In genomic region chr3:51075219-51075920, GRCm38 (mm10) we compare ENCODE assay signal across 9 mouse cellular contexts.
DNase-seq lines count a peak whose midpoint lies in the region; ATAC-seq and TF ChIP-seq lines count a peak whose summit lies in the region.
"Had no signal": no experiment of that assay in that cellular context is flagged by ENCODE, and none has a peak within 500 bp of the region (broad histone marks: within the 10 kb centered on the region; RNA-seq: fewer than 3 reads in every experiment).

No protein-coding gene starts in this region.

- no peaks in the 10 kb centered on the region for H3K27me3 ChIP-seq in hindbrain, embryonic 16.5 days (replicated peaks; ENCODE audit: control insufficient read depth, insufficient read depth, low read length)
- no peaks in the 10 kb centered on the region for H3K27me3 ChIP-seq in hindbrain, embryonic 13.5 days
- H3K27me3 ChIP-seq in Patski = no peaks in the 10 kb centered on the region
- H3K27me3 ChIP-seq in forebrain, embryonic 16.5 days (replicated peaks; ENCODE audit: control insufficient read depth, insufficient read depth, low read length) = no peaks in the 10 kb centered on the region

- peak; percentile 58 for TF ChIP-seq CTCF in Patski (IDR thresholded peaks at IDR 0.05)

- H3K9me3 ChIP-seq in hindbrain, embryonic 16.5 days (ENCODE audit: control insufficient read depth, low read length) = no peaks in the 10 kb centered on the region
- no peaks in the 10 kb centered on the region for H3K9me3 ChIP-seq in hindbrain, embryonic 13.5 days
- H3K9me3 ChIP-seq in forebrain, embryonic 16.5 days (ENCODE audit: control insufficient read depth, low read length) = no peaks in the 10 kb centered on the region

- WGBS in hindbrain, embryonic 16.5 days = 61% methylated on average over 10 of the region's 10 CpGs
- 71% methylated on average over 10 of the region's 10 CpGs for WGBS in hindbrain, embryonic 13.5 days
- WGBS in forebrain, embryonic 16.5 days = 50% methylated on average over 10 of the region's 10 CpGs

- CTCF ChIA-PET in Patski (lab: Charles Lee) = interaction anchor here (1.2 kb wide), 1 partner anchor 46 kb away, joined by 3 read pairs; no protein-coding TSS in a partner anchor

- ATAC-seq in hindbrain, embryonic 16.5 days = peak; percentile 48; the same call in 1 of the 2 replicates
- no peak for ATAC-seq in hindbrain, embryonic 13.5 days (ENCODE audit: low FRiP score)
- ATAC-seq in Patski = no peak
- peak; percentile 70 for ATAC-seq in forebrain, embryonic 16.5 days
- ATAC-seq in frontal cortex, adult (ENCODE audit: low TSS enrichment) = no peak

- no peak overlapping the region for H3K4me2 ChIP-seq in hindbrain, embryonic 16.5 days (ENCODE audit: low read length)
- no peak overlapping the region for H3K4me2 ChIP-seq in hindbrain, embryonic 13.5 days
- H3K4me2 ChIP-seq in forebrain, embryonic 16.5 days (ENCODE audit: low read length) = no peak overlapping the region

- in situ Hi-C loops in Patski (cut with MboI; ENCODE audit: low pct_unique_long_range_greater_than_20kb) = loop anchor here (5.0 kb wide), 1 partner anchor 97 kb away; no protein-coding TSS in a partner anchor

- H3K36me3 ChIP-seq in hindbrain, embryonic 16.5 days (ENCODE audit: control insufficient read depth, insufficient read depth, low read length) = no peaks in the 10 kb centered on the region
- no peaks in the 10 kb centered on the region for H3K36me3 ChIP-seq in hindbrain, embryonic 13.5 days
- no peaks in the 10 kb centered on the region for H3K36me3 ChIP-seq in forebrain, embryonic 16.5 days (ENCODE audit: control insufficient read depth, insufficient read depth)

- POLR2A ChIA-PET in Patski (lab: Charles Lee) = no interaction called here

- H3K4me1 ChIP-seq in hindbrain, embryonic 16.5 days (ENCODE audit: control insufficient read depth, insufficient read depth, low read depth, low read length) = no peaks in the 10 kb centered on the region
- peaks cover 9% of the 10 kb centered on the region; the same call in 1 of the 2 replicates for H3K4me1 ChIP-seq in hindbrain, embryonic 13.5 days (replicated peaks)
- H3K4me1 ChIP-seq in forebrain, embryonic 16.5 days (replicated peaks; ENCODE audit: control insufficient read depth, insufficient read depth, low read length) = no peaks in the 10 kb centered on the region

- DNase-seq in Patski (ENCODE audit: low read depth, low spot score) = peak; percentile 39
- DNase-seq in layer of hippocampus, postnatal 14 days (ENCODE audit: low spot score in 2 of 2) = peak; percentile 36 to 55
- DNase-seq in spleen, postnatal 36 days (ENCODE audit: low spot score in 2 of 2) = no peak
- DNase-seq in spleen, postnatal 10 days (ENCODE audit: low spot score in 2 of 2) = no peak
- DNase-seq: kidney, postnatal 4 days had no signal

- no peak overlapping the region for H3K27ac ChIP-seq in hindbrain, embryonic 16.5 days (ENCODE audit: low read depth, low read length)
- H3K27ac ChIP-seq in hindbrain, embryonic 13.5 days = no peak overlapping the region
- H3K27ac ChIP-seq in forebrain, embryonic 16.5 days (ENCODE audit: low read length) = no peak overlapping the region

- no peak overlapping the region for H3K9ac ChIP-seq in hindbrain, embryonic 16.5 days (ENCODE audit: low read depth, low read length)
- H3K9ac ChIP-seq in hindbrain, embryonic 13.5 days = no peak overlapping the region
- H3K9ac ChIP-seq in forebrain, embryonic 16.5 days (replicated peaks; ENCODE audit: low read depth, low read length) = no peak overlapping the region

- no peak overlapping the region for H3K4me3 ChIP-seq in hindbrain, embryonic 16.5 days (ENCODE audit: low read length)
- no peak overlapping the region for H3K4me3 ChIP-seq in hindbrain, embryonic 13.5 days
- no peak overlapping the region for H3K4me3 ChIP-seq in forebrain, embryonic 16.5 days (replicated peaks; ENCODE audit: low read length)

Comparison
In these comparisons a context has a peak if more than half of its experiments do, and no peak if none do; other contexts are left out.
1. ATAC-seq: peak in hindbrain, embryonic 16.5 days (single experiment) and forebrain, embryonic 16.5 days (single experiment); none in hindbrain, embryonic 13.5 days (single experiment), Patski (single experiment) and frontal cortex, adult (single experiment).
2. DNase-seq: peak in Patski (single experiment) and layer of hippocampus, postnatal 14 days (2 of 2); none in spleen, postnatal 36 days (0 of 2) and spleen, postnatal 10 days (0 of 2).